Mouse (Mus musculus): ENCODE measurements around the gene Mesp2.

DNA sequence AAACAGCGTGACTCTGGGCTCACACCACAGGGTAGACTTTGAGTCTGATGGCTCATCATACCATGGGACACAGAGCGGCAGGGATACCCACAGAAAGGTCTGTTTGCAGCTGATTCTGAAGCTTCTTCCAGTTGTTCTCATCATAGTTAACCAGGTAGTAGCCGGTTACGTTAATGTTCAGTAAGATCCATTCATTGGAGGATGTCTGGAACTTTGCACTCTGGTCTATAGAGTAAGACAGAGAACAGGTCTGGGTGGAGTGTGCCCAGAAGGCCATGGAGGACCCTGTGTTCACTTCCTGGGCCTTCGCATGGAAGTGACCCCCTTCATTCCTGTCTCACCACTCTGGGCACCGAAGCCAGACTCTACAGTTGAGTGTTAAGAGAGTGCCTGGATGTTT is 24.7 kb downstream of the Mesp2 start:
- TF ChIP-seq POLR2A (IDR thresholded peaks at IDR 0.05; ENCODE audit: low read depth, low read length) = no peak
- no peak for TF ChIP-seq CTCF (conservative IDR thresholded peaks at IDR 0.05; ENCODE audit: insufficient read depth, insufficient read length, low read depth, low read length)
